Mouse (Mus musculus): Measurements from ENCODE around the gene Gm45261.

DNA sequence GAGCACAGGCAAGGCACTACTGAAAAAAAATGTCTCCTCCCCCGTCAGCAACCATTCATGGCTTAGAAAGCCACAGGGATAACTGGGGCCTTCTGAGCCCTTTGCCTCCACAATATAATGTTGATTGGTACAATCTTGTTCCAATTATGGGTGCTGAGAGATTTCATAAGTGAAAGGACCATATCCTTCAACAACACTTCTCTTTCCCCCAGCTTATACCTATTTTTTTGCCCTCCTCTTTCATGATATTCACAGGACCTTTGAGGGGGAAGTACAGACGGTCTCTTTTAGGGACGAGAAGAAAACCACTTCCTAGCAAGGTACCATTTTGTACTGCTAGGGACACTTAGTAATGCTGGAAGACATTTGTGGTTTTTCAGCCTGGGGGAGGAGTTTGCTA, 57.1 kb downstream of the Gm45261 start:
- TF ChIP-seq CTCF (IDR thresholded peaks at IDR 0.05; ENCODE audit: control insufficient read depth, insufficient read depth, insufficient replicate concordance, low read depth, low read length) (no peak), POLR2A (IDR thresholded peaks at IDR 0.05; ENCODE audit: control insufficient read depth, low read depth, low read length) (no peak)

Measured in testis, adult 2 months (tissue).